Mouse (Mus musculus) adrenal gland (tissue): ENCODE measurements around the gene Hist1h2bg.
"Not testable (repeated sequence)": the region's sequence is repeated elsewhere in the genome, so short reads cannot be mapped to it uniquely, and the experiment has no call there.

ENCODE experiments used
- intact Hi-C: fragments of 180-260 bp; cut with DNase I; formaldehyde crosslinking; loops from one replicate; pipeline ENCODE4 v1.15.1; 2025

Hist1h2bg gene

DNA sequence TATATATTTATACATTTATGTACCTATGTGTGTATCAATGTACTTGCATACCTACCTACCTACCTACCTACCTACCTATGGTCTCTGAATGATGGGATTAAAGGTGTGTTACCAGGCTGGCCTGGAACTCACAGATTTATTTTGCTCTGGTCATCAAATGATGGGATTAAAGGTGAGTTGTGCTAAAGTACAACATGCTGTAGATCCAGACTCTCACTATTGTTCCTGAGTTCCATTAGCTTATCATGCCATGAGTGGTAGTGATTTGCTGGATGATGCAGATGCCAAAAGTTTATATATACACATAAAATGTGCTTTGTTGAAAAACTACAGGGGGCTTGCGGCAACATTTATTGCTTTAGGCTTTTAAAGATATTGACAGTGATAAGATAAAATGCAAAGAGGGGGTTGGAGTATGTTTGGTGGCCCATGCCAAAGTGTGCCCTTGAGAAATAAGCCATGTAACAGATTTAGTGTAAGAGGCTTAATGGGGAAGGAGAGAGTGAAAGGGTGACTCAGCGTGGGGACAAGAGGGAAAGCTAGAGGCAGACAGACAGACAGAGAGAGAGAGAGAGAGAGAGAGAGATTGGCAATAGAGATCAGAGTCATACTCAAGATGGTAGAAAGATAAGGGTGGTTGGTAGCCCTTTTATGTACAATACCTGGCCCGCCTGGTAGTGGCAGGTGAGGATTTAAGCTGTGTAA, 34.0 kb upstream of the Hist1h2bg start:
- intact Hi-C loops = no loop called here

DNA sequence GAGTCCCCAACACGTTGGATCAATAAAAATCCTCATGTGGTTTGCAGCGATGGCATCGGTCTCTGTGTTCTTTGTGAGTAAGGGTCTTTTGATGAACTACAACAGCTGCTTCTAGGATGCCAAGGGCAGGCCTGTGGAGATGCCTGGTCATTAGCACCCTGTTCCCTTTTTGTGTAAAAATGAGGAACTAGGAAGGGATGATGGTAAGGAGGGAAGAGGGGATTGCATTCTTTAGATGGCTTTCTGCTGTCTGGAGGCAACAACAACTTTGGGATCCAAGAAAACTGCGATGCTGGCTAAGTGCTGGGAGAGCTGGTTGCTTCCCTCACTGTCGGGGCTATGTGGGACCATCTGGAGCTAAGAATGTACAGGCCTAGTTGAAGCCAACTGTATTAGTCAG, 32.9 kb upstream of the Hist1h2bg start:
- intact Hi-C loops = no loop called here

DNA sequence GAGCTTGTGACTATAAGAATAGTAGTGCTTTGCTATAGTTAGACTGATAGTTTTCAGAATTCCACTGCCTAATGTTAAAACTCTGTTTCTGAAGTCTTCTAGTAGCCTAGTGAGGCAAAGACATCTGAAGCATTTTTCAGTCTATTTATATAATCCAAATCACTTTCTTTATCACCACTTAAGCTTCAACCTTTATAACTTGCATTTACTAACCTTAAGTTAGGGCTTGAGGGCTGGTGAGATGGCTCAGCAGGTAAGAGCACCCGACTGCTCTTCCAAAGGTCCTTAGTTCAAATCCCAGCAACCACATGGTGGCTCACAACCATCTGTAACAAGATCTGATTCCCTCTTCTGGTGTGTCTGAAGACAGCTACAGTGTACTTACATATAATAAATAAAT, 31.4 kb upstream of the Hist1h2bg start:
- intact Hi-C loops = not testable (repeated sequence)

DNA sequence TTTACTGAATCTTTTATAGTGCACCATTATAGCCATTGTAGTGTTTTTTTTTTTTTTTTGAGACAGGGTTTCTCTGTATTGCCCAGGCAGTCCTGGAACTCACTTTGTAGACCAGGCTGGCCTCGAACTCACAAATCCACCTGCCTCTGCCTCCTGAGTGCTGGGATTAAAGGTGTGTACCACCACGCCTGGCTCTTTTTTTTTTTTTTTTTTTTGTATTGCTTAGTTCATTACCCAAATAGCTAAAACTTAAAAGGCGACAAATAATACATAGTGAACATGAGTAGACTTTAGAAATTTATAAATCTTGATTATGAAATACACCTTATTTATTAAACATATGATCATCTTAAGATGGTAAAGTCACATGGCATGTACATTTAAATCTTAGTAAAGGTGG, 29.7 kb upstream of the Hist1h2bg start:
- intact Hi-C loops = no loop called here

DNA sequence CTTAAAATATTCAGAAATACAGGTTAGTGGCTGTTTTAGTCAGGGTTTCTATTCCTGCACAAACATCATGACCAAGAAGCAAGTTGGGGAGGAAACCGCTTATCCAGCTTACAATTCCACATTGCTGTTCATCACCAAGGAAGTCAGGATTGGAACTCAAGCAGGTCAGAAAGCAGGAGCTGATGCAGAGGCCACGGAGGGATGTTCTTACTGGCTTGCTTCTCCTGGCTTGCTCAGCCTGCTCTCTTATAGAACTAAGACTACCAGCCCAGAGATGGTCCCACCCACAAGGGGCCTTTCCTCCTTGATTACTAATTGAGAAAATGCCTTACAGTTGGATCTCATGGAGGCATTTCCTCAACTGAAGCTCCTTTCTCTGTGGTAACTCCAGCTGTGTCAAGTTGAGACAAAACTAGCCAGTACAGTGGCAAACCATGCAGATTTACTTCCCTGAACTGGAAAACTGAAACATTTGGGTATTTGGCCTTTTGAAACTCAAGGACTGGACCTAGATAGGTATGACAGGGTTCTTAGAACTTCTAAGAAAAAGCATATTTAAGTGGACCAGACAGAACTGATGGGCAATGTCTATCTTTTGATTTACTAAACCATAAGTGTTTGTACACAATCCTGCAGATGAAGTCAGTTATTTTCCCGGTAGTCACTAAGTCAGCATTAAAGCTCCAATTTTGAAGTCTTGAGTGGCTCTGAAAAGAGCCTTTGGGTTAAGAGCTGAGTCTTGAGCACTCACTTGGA, 28.8 kb upstream of the Hist1h2bg start:
- intact Hi-C loops = not testable (repeated sequence)

DNA sequence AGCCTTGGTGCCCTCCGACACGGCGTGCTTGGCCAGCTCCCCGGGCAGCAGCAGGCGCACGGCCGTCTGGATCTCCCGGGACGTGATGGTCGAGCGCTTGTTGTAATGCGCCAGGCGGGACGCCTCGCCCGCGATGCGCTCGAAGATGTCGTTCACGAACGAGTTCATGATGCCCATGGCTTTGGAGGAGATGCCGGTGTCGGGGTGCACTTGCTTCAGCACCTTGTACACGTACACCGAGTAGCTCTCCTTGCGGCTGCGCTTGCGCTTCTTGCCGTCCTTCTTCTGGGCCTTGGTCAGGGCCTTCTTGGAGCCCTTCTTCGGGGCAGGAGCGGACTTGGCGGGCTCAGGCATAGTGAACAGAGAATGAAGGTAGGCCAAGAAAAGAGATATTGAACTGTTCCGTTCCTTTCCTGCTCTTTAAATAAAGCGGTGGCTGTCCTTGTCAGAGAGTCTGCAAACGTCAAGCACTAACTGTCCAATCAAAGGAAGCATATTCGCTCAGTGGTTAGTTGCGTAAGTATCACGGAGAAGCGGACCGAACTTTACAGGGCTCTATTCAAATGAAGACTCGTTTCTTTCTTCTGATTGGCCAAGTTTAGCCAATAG, 28.1 kb upstream of the Hist1h2bg start, which contains the start of gene Hist1h2bh:
Gene Hist1h2bh (minus strand): TSS at position 394 of the 609 bp plus-strand sequence.
- intact Hi-C loops = not testable (repeated sequence)

DNA sequence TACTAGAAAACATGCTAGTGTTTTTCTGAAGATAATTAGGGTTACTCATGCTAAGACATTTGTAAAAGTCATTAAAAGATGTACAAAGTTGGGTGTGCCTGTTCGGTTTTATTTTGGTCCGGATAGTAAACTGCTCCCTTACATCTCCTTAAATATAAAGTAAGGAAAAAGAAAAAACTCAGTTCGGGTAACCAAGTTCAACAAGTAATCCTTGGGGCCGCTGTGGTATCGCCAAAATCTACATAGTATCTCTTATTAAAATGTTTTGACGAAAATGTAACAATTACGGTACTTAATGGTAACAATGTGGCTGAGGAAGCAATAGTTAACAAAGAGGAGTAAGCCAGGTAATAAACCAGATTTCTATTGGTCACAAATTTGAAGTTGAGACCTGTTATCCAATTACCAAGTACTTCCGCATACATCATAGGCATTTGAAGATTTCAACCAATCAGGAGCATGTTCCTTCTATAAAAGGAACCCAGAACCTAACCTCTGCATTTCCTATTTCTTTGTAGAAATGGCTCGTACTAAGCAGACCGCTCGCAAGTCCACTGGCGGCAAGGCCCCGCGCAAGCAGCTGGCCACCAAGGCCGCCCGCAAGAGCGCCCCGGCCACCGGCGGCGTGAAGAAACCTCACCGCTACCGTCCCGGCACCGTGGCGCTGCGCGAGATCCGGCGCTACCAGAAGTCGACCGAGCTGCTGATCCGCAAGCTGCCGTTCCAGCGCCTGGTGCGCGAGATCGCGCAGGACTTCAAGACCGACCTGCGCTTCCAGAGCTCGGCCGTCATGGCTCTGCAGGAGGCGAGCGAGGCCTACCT, 27.0 kb upstream of the Hist1h2bg start, which contains the start of gene Hist1h3f:
Gene Hist1h3f (plus strand): TSS at position 88 of the 822 bp plus-strand sequence.
- intact Hi-C loops = no loop called here

DNA sequence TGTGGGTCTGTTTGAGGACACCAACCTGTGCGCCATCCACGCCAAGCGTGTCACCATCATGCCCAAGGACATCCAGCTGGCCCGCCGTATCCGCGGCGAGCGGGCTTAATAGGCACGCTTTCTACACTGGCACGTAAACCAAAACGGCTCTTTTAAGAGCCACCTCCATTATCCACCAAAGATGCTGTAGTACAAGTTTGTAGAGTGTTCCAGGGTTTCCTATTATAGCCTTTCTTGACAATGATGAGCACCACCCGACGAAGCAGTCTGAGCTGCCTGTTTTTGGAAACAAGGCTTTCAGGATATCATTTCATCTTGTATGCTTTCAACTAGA, 26.4 kb upstream of the Hist1h2bg start:
- intact Hi-C loops = not testable (repeated sequence)

DNA sequence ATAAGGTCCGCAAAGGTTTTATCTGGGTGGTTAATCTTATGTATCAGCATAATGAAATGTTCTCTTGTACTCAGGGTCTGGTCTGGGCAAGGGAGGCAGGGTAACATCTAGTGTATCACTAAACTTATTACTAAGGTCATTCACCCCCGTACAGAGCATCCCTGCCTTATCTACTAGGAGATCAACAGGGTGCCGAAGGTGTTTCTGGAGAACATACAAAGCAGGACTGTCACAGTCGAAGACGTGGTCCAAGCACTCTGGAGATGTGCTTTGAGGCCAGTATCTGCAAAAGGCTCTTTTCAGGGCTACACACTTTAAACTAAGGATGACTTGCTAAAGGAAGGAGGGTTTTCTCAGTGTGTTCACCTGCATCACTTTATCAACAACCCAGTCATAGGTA, 24.5 kb upstream of the Hist1h2bg start:
- intact Hi-C loops = no loop called here

DNA sequence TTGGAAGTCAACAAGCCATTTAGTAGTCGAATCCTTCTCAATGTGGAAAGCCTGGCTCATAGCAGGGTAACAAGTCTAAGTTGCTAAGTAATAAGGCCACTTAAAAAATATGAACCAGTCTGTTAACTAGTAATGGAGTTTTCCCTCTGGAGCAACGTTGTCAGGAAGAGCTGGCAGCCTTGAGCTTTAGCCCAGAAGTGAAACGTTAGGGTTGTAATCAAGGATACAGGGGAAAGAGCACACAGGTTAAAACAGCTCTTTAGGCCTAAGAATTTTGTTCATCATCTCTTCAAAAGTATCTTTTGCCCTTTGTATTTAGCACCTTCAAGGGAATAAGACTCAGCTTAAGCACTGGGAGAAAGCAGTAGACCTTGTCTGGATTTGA, 20.4 kb upstream of the Hist1h2bg start:
- intact Hi-C loops = no loop called here

DNA sequence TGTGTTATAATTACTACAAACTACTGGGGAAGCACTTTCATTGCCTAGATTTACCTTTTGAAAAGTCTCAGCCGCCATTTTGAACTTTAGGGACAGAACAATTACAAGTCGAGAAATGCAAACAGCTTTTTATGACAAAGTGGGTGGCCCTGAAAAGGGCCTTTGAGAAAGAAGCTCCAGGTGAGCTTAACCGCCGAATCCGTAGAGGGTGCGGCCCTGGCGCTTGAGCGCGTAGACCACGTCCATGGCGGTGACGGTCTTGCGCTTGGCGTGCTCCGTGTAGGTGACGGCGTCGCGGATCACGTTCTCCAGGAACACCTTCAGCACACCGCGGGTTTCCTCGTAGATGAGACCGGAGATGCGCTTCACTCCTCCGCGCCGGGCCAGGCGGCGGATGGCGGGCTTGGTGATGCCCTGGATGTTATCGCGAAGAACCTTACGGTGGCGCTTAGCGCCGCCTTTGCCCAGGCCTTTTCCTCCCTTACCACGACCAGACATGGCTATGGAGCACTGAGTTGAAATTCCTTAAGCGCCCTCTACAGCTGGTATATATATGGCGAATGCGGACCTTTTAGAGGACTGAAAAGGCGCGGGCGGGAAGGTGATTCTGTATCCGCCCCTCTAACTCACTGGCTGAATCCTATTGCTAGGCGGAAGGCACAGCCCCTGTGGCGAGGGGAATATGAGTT, 19.9 kb upstream of the Hist1h2bg start, which contains the start of gene Hist1h4f:
Gene Hist1h4f (minus strand): TSS at position 503 of the 689 bp plus-strand sequence.
- intact Hi-C loops = not testable (repeated sequence)

DNA sequence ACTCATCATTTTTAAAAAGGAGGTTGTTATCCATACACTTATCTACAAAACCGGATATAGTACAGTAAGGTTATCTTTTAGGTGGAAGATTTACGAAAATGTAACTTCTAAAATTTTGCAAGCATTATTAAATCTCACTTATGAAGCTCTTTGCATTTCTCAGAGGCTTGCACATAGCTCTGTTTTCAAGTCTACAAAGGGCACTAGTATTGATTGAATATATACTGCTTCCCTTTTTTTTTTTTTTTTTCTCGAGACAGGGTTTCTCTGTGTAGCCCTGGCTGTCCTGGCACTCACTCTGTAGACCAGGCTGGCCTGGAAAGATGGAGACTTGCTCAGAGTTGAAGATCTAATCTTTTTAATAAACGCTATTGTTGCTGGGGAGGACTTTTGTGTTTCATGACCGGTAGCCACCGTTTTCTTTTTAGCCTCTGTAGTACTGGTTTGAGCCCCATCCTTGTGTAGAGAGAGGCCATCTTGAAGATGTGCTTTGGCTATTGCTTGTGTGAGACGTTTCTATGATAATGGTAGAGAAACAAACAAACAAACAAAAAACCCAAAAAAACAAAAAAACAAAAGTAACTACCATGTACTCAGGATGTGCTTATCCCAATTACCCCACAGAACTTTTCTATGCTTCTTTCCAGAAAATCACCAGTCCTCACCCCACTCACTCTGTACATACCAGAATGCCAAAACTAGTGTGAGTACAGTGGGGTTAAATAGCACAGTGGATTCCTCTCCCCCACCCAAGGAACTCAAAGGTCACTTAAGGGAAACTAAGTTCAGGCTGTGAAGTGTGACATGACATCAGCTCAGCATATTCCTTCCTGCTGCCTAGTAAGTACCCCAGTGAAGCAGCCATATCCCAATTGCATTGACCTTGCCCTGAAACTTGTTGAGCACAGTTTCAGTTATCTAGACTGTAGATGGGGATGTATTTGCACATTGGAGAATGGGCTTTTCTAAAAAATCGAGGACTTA, 19.0 kb upstream of the Hist1h2bg start:
- intact Hi-C loops = no loop called here

DNA sequence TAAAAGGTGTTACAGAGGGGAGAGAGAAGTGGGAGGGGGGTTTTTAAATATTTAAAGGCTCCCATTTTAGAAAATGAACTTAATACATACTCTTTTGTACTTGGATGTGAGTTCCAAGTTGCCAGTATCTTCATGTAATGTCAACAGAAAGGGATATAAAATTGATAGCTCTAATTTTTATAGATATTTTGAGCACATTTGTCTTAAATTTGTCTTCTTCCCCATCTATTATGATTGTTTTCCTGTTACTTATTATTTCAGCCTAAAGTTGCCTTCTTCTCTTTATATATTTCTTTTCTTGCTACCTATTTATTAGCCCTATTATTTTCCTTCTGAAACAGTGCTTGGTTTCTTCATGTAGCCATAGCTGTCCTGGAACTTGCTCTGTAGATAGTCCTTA, 18.2 kb upstream of the Hist1h2bg start, which contains the start of gene Hist1h1d:
Gene Hist1h1d (plus strand): TSS at position 301 of the 400 bp plus-strand sequence.
- intact Hi-C loops = no loop called here

DNA sequence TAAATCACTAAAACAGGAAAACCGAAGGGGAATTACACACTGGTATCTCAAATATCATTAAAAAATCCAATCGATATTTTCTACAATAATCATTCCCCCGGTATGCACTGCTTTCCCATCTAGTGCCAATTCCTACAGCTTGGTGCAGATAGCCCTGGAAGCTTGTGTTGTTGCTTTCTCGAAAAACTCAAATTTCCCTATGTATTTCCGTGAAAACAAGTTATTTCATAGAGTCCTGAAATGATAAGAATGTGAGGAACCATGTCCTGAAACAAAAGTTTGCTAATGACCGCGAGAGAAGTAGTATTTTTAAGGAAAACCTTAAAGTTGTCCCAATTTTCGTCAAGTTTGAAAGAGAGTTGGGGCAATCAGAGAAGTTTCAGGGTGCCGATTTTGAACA, 16.8 kb upstream of the Hist1h2bg start:
- intact Hi-C loops = no loop called here

DNA sequence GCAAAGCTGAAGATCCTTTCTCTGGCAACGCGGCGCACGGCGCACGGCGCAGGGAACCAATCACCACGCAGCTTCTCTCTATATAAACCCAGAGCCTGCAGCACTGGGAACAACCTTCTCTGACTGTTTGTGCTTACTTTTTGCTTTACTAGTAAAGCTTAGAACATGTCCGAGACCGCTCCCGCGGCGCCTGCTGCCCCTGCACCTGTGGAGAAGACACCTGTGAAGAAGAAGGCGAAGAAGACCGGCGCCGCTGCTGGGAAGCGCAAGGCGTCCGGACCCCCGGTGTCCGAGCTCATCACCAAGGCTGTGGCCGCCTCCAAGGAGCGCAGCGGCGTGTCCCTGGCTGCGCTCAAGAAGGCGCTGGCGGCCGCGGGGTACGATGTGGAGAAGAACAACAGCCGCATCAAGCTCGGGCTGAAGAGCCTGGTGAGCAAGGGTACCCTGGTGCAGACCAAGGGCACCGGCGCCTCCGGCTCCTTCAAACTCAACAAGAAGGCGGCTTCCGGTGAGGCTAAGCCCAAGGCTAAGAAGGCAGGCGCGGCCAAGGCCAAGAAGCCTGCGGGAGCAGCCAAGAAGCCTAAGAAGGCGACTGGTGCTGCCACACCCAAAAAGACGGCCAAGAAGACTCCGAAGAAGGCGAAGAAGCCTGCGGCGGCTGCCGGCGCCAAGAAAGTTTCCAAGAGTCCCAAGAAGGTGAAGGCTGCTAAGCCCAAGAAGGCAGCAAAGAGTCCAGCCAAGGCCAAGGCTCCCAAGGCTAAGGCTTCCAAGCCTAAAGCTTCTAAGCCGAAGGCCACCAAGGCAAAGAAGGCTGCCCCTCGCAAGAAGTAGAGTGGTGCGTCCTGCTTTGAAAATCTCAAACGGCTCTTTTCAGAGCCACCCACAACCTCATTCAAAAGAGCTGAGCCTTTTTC, 16.0 kb upstream of the Hist1h2bg start:
- intact Hi-C loops = no loop called here

DNA sequence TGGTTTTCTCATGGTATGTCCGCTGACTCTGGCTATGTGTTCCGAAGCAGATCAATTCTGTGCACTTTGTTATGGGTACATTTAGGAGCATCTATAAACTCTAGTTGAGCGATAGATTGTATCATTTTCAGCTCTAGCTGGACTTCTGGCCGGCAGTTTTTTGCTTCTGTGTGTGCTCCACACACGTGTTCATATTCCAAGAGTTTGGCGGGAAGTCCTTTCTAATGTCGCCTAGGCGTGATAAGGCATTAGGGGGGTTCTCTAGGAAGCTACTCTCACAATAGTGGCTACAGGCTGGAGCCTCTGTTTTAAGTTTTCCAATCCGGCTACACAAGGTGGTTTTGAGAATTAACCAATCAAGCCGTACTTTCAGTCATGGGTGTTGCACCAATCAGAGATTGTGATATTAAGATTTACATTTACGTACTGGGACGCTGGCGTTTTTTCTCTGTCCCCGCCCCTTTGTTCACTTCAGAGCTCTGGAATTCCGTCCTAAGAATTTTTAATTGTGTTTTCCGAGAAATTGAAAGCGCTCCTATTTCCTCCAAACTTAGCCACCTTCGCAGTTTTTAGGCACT, 15.3 kb upstream of the Hist1h2bg start:
- intact Hi-C loops = no loop called here

DNA sequence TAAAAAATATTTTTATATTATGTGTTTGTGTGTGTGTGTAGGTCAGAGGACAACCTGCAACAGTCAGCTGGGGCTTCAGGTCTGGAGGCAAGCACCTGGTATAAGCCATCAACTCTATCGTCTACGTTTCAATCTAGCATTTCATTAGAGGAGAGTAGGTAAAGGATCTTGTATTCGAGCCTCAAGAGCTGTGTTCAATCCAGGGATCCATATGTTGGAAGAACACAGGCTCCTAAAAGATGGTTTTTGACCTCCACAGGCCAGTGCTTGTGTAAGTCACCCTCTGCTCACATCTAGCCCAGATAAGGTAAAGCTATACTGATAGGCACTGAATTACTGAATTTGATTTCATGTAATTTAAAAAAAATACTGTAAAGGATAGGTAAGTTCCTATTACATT, 14.3 kb upstream of the Hist1h2bg start:
- intact Hi-C loops = no loop called here

DNA sequence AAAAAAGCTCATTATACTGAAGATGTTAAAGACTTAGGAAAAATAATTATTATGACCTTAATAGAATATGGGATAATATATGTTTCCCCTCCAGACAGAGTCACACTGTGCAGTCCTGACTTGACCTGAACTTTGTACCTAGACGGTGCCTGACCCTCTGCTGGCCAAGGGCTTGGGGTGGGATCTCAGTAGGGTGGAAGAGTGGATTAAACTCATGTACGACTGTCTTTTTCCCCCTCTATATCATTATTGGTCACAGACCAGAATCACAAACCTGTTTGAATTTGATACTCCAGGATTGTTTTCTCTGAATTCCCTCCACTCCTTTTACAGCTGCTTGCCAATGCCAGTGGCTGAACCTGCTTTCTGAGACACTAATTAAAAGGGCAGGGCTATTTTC, 10.5 kb upstream of the Hist1h2bg start:
- intact Hi-C loops = not testable (repeated sequence)
